Mouse (Mus musculus): ENCODE data around the gene Cbx5.
"Not testable (repeated sequence)": the region's sequence is repeated elsewhere in the genome, so short reads cannot be mapped to it uniquely, and the experiment has no call there.

The Cbx5 gene

DNA sequence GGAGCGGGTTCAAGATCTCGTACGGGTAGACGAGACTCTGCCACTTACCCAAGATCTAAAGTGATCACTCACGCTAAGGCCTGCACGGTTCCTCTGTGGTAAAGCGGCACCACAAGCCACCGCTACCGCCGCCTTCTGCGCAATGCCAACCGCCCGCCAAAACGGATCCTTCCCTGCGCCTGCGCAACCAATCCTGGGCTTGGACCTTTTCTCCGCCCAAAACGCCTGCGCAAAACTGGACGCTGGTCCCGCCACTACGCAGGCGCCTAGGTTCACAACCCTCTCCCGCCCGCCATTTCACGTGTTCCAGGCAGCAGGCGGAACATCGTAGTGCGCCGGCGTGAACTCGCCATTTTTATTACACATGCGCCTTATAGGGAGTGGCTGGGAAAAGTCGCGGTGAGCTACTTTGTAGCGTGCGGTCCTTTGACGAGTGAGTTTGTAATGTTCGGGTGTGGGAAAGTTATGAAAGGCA lies at the start of gene Cbx5:
TSS of gene Cbx5 (minus strand) at position 132 of the 475 bp plus-strand sequence.
- DNase-seq (ENCODE audit: low spot score in 2 of 2) = peak; percentile 94 to 96

DNA sequence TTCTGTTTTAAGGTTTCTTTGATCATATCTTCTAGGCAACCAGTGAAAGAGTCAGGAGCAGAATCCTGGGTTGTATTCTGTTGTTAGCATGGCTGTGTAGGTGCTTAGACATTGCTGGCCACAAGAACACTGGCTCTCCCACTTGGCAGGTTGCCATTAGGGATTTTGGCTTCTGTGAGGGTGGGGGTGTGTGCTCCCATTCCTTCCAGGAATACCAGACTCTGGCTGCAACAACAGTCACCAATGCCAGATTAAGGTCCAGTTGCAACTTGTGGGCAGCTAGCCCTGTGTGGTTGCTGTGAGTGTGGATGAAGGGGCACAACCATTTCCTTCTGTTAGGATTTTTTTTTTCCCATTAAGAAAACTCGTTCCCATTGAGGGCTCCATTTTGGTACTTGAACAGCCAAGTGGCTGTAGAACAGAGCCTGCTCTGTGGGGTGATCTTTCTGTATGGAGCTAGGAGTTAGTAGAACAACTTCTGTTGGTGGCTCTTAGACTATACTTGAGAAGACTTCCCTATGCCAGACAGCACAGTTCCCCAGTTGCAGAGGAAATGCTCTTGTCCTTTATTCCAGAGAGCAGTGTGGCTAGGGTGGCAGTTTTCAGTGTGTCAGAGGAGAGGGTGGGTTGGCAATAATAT lies 46.3 kb upstream of the Cbx5 start:
- no peak for DNase-seq (ENCODE audit: low spot score in 2 of 2)

DNA sequence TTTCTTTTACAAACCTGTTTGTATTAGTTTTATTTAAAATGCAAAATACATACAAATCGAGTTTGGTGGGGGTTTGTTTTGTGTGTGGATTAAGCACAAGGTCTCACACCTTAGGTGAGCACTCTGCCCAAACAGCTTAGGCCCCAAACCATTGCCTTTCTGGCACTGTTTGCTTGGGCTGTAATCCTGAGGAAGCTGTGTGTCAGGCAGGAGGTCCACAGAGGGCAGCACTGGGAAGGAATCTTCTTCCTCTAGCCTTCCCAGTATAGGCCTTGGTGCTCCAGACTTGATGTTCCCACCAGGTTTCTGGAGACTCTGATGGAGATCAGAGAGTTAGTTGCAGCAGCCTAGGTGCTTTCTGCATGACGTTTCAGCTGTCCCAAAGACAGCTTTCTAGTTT lies 45.0 kb upstream of the Cbx5 start:
- DNase-seq (ENCODE audit: low spot score in 2 of 2) = no peak

DNA sequence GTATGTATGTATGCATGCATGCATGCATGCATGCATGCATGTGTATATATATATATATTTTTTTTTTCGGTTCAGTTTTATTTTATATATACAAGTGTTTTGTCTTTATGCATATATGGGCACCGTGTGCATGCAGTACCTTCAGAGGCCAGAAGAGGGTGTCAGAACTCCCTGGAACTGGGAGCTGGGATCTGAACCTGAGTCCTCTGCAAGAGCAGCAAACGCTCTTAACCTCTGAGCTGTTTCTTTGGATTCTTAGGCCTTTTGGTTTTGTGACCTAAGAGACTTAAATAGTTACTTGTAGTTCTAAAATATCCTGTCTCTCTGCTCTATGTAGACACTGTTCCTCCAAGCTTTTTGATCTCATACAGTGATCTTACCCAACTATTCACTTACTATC lies 44.5 kb upstream of the Cbx5 start:
- DNase-seq (ENCODE audit: low spot score in 2 of 2) = peak; percentile 62 to 81

DNA sequence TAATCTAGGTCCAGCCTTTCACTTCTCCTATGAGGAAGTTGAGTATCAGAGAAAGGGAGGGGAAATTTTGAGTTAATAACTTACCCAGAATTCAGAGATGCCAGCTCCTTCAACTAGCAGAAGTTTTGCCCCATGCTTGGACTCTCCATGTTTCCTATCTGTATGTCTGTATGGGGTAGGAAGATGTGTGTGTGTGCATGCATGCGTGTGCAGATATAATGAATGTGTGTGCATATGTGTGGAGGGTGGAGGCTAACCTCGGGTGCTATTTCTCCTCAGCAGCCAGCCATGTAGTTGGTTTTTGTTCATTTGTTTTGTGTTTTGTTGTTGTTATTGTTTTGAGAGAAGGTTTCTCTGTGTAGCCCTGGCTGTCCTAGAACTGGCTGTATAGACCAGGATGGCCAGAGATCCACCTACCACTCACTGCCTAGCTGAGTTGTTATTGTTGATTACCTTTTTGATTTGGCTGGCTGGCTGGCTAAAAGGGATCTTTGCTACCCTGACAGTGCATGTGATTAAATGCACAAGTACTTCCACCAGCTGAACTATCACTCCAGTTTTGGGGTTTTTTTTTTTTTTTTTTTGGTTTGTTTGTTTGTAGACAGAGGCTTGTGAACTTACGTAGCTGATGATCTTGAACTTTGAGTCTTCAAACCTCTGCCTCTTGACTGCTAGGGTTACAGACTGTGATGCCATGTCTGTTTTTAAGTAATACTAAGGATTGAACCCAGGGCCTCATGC lies 42.0 kb upstream of the Cbx5 start:
- DNase-seq (ENCODE audit: low spot score in 2 of 2) = no peak

DNA sequence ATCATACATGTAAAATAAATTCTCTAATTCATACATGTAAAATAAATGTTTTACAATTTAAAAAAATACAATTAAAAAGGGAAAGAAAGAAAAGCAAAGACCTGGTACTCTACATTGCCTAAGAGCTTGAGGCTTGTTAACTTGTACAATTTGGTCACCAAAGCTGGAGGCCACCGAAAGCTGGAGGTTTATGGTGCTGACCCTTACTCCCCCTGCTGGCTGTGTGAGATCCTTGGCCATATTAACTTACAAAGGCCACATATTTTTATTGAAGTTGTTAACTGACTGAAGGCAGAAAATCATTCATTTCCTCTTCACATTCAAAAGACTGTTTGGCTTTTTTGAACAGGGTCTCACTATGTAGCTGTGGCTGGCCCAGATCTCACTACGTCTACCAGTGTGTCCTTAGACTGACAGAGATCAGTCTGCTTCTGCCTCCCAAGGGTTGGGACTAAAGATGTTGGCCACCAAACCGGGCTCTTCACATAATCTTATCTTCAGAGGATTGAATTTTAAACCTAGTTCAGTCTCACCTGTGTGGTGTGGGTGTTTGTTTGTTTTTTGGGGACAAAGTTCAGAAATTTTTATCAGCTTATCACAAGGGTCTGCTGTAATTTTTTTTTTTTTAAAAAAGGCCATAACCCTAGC lies 41.3 kb upstream of the Cbx5 start:
- DNase-seq (ENCODE audit: low spot score in 2 of 2) = peak; percentile 64 to 76

DNA sequence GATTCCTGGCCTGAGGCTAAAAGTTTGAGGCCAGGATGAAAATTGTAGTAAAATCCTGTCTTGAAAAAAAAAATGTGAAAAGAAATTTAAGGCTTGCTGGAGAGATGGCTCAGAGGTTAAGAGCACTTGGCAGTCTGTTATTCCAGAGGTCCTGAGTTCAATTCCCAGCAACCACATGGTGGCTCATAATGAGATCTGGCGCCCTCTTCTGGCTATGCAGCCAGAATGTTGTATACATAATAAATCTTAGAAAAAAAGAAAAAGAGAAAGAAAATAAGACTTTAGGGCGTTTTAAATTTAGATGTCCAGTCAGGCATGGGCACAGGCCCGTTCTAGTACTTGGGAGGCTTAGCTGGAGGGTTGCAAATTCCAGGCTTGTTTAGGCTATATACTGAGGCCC lies 40.1 kb upstream of the Cbx5 start:
- DNase-seq (ENCODE audit: low spot score in 2 of 2) = peak; percentile 67 to 84

DNA sequence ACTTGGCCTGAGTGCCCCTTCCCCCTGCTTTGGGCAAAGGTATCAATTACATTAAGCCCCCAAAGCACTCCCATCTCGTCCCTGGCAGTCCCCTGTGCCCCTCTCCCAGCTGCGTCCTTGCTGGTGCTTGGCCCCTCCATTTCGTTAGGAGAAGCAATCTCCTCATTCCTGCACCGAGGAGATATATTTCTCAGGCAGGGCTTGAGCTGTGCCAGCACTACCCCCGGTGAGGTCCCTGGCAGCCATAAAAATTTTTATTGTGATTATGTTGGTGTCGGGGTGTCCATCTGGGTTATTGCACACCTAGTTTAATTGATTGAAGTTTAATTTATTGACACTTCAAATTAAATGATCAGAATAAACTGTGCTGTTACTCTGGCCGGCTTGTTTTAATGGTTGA lies 38.3 kb upstream of the Cbx5 start:
- no peak for DNase-seq (ENCODE audit: low spot score in 2 of 2)

DNA sequence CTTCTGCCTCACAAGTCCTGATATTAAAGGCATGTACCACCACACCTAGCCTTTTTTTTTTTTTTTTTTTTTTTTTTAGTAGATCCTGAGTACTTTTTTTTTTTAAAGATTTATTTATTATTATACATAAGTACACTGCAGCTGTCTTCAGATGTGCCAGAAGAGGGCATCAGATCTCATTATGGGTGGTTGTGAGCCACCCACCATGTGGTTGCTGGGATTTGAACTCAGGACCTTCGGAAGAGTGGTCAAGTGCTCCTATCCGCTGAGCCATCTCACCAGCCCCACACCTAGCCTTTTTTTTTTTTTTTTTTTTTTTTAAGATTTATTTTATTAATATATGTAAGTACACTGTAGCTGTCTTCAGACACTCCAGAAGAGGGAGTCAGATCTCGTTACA lies 36.3 kb upstream of the Cbx5 start:
- not testable (repeated sequence) for DNase-seq (ENCODE audit: low spot score in 2 of 2)

DNA sequence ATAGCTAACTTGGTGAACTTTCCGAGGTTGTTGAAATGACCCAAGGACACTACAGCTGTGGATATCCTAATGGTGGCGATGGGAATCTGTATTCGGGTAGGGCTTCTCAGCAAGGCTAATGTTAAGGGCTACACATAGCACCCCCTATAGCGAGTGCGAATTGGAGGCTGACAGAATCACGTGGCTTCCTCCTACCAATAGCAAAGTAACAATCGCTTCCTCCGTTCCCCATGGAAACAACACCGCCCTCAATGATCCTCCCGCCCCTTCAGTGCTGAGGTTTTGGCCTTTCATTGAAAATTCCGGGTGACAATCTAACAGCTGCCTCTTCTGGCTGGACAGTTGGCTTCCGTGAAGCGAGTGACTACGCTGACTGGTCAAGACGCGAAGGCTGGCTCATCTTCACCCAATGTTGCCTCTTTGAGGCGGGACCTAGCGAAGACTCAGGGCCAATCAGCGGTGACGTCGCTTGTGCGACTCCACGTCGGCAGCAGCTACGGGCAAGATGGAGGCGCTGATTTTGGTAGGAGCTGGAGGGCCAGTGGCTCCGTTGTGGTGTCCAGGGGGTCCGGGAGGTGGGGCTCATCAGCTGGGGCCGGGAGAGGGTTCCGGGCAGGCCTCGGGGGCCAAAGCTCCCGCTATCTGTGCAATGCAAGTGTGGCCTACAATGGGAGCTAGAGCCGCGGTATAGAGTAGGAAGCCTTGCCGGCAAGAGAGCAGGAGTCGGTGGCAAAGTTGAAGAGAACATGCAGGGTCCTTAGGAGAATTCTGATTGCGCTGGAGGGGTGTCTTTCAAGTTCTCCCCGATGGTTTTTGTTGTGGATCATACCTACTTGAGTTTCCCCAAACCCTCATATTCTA lies 33.0 kb upstream of the Cbx5 start, which contains the start of gene Copz1:
TSS of gene Copz1 (plus strand) at position 296 of the 861 bp plus-strand sequence.
- peak; percentile 92 to 94 for DNase-seq (ENCODE audit: low spot score in 2 of 2)

DNA sequence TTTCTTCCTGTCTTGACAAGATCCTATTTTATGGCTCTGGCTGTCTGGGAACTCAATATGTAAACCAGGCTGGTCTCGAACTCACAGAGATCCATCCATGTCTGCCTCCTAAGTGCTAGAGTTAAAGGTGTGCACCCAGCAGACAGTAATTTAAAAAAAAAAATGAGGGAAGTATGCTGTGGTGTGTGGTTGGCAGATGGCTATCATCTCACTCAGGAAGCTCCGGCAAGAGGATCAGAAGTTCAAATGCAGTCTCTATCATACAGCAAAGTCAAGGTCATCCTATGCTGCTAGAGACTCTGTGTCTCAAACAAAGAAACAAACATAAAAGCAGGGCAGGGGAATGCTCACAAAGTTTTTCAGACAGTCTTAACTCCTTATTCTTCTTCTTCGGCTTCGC lies 29.3 kb upstream of the Cbx5 start:
- no peak for DNase-seq (ENCODE audit: low spot score in 2 of 2)

DNA sequence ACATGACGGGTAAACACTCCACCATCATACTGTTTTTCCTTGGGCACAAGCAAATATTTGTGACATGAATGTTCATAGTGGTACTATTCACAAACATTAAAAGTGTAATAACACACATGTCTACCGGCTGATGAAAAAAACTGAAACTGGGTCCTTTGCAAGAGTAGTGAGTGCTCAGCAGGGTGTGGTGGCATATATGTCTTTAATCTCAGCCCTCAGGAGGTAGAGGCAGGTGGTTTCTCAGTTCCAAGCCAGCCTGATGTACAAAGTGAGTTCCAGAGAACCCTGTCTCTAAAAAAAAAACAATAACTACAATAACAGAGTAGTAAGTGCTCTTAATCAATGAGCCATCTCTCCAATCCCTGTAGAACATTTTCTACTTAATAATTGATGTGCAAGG lies 25.2 kb upstream of the Cbx5 start:
- no peak for DNase-seq (ENCODE audit: low spot score in 2 of 2)

DNA sequence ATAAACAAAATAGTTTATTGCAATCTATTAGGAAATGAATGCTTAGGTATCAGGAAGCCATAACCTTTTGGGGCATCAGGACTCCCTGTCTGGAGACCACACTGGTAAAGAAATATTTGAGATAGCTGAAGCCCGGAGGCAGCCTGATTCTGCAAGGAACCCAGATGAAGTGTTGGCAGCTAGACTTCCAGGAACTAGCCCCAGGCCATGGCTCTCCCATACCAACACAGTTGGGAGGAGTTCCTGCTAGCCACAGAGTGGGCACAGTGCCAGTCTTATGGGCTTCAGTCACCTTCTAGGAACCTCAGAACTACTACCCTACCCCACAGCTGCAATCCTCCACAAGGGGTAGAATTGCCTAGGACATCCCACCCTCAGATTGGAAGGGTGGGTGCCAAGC lies 20.4 kb upstream of the Cbx5 start:
- peak; percentile 75 to 85 for DNase-seq (ENCODE audit: low spot score in 2 of 2)

DNA sequence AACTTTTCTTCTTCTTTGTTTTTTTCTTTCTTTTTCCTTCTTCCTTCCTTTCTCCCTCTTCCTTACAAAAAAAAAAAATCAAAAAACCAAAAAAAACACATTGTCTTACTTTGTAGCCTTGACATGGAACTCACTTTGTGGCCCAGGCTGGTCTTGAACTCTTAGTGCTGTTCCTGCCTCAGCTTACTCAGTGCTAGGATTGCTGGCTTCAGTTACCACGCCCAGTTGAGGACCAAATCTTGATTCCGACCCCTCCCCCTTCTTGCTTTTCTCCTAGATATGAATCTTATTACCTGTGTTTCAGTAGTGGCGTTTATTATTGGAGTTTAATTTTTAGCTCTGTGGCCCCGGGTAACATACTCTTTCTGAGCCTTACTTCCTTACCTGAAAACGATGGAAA lies 19.5 kb upstream of the Cbx5 start:
- no peak for DNase-seq (ENCODE audit: low spot score in 2 of 2)

DNA sequence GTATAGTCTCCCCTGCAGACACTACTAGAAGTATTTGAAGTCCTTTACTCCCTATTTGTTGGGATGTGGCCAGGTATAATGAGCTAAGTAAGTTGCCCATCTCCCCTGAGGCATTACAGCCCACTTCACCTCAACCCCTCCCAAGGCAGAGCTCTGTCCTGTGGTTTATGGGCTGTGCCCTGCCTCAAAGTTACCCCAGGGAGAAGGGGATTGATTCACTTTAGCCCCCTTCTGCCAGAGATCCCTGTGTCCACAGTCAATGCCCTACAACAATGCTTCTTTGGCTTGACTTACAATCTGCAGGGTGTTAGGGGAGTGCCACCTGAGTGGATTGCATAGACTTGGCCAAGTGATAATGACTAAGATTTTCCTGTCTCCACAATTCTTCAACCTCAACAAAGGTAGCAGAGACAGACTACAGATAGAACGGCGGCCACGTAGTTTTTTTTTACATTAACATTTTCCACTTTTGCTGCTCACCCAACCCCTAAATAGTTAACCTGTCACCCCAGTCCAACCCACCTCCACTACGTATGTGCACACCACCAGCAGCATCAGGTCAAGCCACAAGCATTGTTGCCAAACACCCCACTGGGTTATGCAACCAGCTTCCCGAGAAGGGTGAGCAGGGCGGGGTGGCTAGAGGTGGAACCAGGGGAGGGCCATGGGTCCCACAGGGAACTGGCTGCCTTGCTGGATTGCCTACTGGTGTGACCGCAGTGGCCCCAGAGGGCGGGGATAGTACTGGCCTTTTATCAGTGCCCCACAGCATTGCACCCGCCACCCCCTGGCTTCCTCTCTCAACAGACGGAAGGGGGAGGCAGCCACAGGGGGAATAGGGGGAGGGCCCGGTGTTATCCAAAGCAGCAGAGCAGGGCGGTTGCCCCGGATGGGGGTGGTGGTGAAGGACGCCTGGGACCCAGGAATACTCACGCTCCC lies 18.4 kb upstream of the Cbx5 start, which contains the start of gene Nfe2:
TSS of gene Nfe2 (minus strand) at position 614 of the 939 bp plus-strand sequence.
- DNase-seq (ENCODE audit: low spot score in 2 of 2) = peak; percentile 95 to 96

DNA sequence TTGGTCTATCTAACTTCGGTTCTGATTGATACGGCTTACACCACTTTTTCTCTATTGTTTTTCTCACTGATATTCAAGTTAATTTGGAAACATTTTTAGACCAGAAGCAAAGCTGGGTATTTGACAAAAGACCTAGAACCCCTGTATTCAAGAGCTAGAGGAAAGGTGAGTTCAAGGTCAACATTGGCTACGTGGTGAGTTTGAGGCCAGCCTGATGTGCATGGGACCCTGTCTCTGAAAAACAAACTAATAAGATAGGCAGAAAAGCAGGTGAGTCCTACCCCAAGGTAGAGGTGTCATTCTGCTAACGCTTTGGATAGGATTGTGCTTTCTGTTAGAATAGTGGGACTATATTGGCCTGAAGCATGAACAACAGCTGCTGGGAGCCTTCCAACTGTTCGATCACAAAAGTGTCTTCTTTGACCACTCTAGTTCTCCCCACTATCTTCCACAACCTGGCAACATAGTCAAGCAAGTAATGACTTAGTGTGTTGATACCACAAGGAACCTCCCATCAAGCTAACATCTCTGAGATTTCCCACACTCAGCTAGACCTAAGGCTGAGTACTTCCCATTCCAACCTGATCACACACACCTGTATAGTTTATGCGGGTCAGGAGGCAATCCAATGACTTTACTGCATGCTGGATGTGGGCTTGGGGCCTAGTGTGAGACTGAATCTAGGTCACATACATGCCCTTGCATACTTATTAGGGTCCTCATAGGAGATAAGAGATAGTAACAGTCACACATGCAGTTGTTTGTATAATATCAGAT lies 16.8 kb upstream of the Cbx5 start:
- DNase-seq (ENCODE audit: low spot score in 2 of 2) = no peak

DNA sequence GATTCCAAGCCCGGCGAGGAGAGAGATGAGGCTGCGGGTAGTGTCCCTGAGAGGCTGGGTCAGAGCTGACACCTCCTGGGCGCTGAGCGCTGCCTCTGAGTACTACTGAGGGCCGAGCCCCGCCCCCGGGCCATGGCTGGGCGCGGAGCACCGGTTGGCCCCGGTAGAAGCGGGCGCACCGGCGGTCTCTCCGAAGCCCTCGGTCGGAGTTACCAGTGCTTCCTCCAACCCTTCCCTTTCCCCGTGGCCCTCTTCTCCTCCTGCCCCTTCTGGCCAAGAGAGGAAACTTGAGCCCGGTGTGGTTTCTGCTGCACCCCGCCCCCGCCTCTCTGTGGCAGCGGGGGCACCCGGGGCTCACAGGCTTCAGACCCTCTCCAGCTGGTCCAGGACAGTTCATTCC lies 15.6 kb upstream of the Cbx5 start:
- peak; percentile 86 to 92 for DNase-seq (ENCODE audit: low spot score in 2 of 2)

DNA sequence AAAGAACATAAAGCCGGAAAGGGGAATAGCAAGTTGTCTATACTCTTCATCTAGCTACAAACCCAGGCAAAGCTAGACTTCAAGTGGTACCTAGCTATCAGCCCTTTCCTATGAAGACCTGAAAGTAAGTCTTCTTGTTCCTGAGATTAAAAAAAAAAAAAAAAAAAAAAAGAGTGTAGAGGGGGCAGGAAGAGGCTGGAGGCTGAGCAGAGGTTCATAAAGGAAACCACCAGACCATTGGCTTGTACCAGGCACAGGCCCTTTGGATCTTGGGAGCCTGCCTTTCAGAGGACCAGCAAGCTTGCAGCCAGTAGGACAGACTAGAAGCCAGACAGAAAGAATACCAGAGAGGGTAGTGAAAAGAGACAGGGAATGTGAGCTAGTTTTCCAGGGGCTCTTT lies 13.7 kb upstream of the Cbx5 start:
- no peak for DNase-seq (ENCODE audit: low spot score in 2 of 2)

DNA sequence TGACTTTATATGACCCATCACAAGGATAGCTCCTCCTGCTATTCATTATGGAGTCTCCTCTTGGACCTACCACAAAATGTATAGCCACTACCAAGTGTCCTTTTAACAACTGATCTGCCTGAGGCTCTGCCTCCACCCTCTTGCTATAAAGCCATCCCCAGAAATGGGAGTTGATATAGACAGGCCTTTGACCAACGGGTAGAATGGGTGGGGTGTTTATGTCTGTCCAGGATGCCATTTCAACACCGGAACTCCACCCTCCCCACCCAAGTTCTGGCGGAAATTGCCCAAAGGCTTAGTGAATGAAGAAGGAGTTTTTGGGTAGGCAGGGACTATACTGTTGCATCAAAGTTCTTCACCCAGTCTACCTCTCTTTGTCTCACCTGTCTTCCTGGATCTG lies 13.0 kb upstream of the Cbx5 start:
- peak; percentile 78 to 81 for DNase-seq (ENCODE audit: low spot score in 2 of 2)

DNA sequence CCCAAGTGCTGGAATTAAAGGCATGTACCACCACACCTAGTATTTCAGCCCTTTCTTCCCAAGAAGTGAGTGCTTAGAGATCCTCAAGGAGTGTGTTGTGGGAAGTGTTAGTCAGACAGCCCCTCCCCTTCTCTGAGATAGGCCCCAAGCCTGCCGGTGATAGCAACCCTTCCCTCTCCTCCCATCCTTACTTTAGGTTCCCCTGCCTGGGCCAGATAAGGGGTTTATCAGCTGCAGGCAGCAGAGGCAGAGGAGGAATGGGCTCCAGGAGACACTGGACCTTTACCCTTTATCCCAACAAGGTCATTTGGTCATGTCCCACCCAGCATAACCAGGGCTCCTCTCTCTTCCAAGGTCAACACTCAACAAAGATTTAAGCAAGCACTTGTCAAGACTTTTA lies 12.0 kb upstream of the Cbx5 start:
- DNase-seq (ENCODE audit: low spot score in 2 of 2) = peak; percentile 82 to 86

Data from spleen, postnatal 4 days (tissue).